Mouse (Mus musculus): ENCODE data around the gene Mrpl23.

DNA sequence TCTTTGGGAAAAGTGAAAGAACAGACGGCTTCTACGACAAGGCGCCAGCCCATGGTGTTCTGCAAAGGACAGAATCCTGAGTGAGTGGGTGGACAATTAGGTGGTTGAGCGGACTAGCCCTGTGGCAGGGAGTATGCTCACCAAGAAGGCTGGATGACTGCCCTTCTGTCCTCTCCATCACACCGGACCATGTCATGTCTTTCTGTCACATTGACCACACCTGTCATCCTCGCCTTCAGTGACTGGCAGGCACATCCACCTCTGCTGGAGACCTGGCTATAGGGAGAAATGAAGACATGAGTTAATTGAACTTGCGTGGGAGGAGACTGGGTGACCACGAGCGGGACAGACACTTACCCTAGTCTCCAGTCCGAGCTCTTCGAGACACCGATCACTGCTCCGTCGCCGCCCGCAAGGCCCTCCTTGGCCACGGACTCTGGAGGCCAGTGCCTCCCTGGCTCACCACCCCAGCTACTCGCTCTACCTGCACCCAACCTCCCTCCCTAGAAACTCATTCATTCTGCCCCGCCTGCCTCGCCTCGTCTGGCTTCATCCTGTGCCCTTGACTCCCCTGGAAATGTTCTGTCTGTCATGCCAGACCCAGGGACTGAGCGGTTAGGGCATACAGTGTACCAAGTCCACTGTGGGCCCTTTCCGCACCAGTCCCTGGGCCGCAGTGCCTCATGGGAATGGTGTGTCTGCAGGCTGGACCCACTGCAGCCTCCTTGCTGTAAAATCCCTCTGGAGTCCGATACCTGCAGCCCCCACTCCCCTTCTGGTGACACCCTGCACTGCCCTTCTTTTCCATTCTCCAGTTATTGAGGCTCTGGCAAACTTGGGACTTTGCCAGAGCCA is 44.2 kb downstream of the Mrpl23 start:
- TF ChIP-seq CTCF (IDR thresholded peaks at IDR 0.05; ENCODE audit: low read depth) (no peak), EP300 (IDR thresholded peaks at IDR 0.05; ENCODE audit: low read depth) (no peak)

Data from liver, embryonic 14.5 days (tissue).